In the genomic region with DNA sequence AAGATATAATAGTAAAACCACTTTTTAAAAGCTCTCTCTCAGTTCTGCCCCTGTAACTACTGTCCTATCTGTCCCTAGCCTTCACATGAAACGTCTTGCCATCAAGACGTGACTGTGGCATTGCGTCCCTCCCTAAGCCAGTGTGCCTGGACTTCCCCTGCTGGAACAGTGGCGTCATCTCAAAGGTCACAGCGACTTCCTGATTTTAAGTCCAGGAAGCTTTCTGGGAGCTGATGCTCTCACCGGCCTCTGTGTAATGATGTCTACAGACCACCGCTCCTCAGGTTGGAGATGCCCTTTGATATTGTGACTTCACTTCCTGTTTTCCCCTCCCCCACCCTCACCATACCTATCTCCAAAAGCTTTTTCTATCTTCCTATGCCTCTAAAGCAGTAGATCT, we compare ENCODE assay signal across 12 mouse cellular contexts. TPM values are rescaled to one million over a fixed set of nuclear protein-coding genes. Genes with fewer than 3 reads are reported as not detected.
A peak's percentile ranks its signal among the peaks of the same experiment; 100 is the strongest.
DNase-seq lines count a peak whose midpoint lies in the region; ATAC-seq and TF ChIP-seq lines count a peak whose summit lies in the region.
"Had no signal": no experiment of that assay in that cellular context is flagged by ENCODE, and none has a peak within 500 bp of the region (broad histone marks: within the 10 kb centered on the region; RNA-seq: fewer than 3 reads in every experiment).

No protein-coding gene starts in this region.

- no peak overlapping the region for H3K4me2 ChIP-seq in embryonic facial prominence, embryonic 14.5 days (ENCODE audit: low read depth, low read length)
- H3K4me2 ChIP-seq: limb, embryonic 12.5 days had no signal

- H3K27me3 ChIP-seq in embryonic facial prominence, embryonic 14.5 days (replicated peaks; ENCODE audit: control insufficient read depth, insufficient read depth, low read length), result no peaks in the 10 kb centered on the region
- H3K27me3 ChIP-seq in embryonic facial prominence, embryonic 10.5 days (replicated peaks; ENCODE audit: low read depth, poor library complexity, severe bottlenecking), result no peaks in the 10 kb centered on the region
- no peaks in the 10 kb centered on the region for H3K27me3 ChIP-seq in thymus, adult 2 months (ENCODE audit: control insufficient read depth, insufficient read depth, low read length)
- H3K27me3 ChIP-seq: limb, embryonic 12.5 days had no signal

- no peak overlapping the region for H3K4me3 ChIP-seq in embryonic facial prominence, embryonic 14.5 days (ENCODE audit: low read depth, low read length)
- no peak overlapping the region for H3K4me3 ChIP-seq in embryonic facial prominence, embryonic 10.5 days
- no peak overlapping the region for H3K4me3 ChIP-seq in thymus, adult 2 months (ENCODE audit: control insufficient read depth, insufficient read depth, low read length)
- H3K4me3 ChIP-seq: limb, embryonic 12.5 days had no signal

- DNase-seq in embryonic facial prominence, embryonic 14.5 days (ENCODE audit: low spot score), result peak; percentile 33
- DNase-seq in embryonic facial prominence, embryonic 10.5 days (ENCODE audit: low spot score), result no peak
- peak; percentile 67 for DNase-seq in CD4-positive helper T cell, adult 2 months (ENCODE audit: low read depth, low spot score)
- DNase-seq in lung, postnatal 36 days, result peak; percentile 55
- DNase-seq in right cerebral cortex, postnatal 36 days (ENCODE audit: low spot score in 2 of 2), result no peak
- DNase-seq in thymus, adult 2 months, result no peak
- no peak for DNase-seq in layer of hippocampus, postnatal 25 days (ENCODE audit: extremely low spot score in 1 of 2, low spot score in 1 of 2)
- DNase-seq: cerebellum, postnatal 14 days had no signal

- 80% methylated on average over 7 of the region's 7 CpGs for WGBS in embryonic facial prominence, embryonic 14.5 days
- 84% methylated on average over 7 of the region's 7 CpGs for WGBS in embryonic facial prominence, embryonic 10.5 days
- 43% methylated on average over 7 of the region's 7 CpGs for WGBS in thymus, adult 2 months

- no peak overlapping the region for H3K9ac ChIP-seq in embryonic facial prominence, embryonic 14.5 days (ENCODE audit: low read depth, low read length)
- H3K9ac ChIP-seq: limb, embryonic 12.5 days had no signal

- no peak for TF ChIP-seq CTCF in thymus, adult 2 months (IDR thresholded peaks at IDR 0.05; ENCODE audit: borderline replicate concordance, control insufficient read depth, extremely low read depth, insufficient read depth, low read length, poor library complexity)

- no peaks in the 10 kb centered on the region for H3K9me3 ChIP-seq in embryonic facial prominence, embryonic 14.5 days (ENCODE audit: control insufficient read depth, low read length)
- H3K9me3 ChIP-seq in embryonic facial prominence, embryonic 10.5 days, result no peaks in the 10 kb centered on the region
- H3K9me3 ChIP-seq: limb, embryonic 12.5 days had no signal

- H3K27ac ChIP-seq in embryonic facial prominence, embryonic 14.5 days (replicated peaks; ENCODE audit: low read depth, low read length), result no peak overlapping the region
- no peak overlapping the region for H3K27ac ChIP-seq in embryonic facial prominence, embryonic 10.5 days (replicated peaks)
- H3K27ac ChIP-seq in thymus, adult 2 months (ENCODE audit: control insufficient read depth, insufficient read depth, low read length), result no peak overlapping the region
- H3K27ac ChIP-seq: limb, embryonic 12.5 days had no signal

- no peak for TF ChIP-seq POLR2A in thymus, adult 2 months (IDR thresholded peaks at IDR 0.05; ENCODE audit: control insufficient read depth, extremely low read depth, insufficient read depth, low read length, poor library complexity)

- 0 out of 2 replicates have a peak, but pooled peaks cover 5% of the 10 kb centered on the region for H3K4me1 ChIP-seq in embryonic facial prominence, embryonic 14.5 days (ENCODE audit: control insufficient read depth, insufficient read depth, low read length)
- H3K4me1 ChIP-seq in embryonic facial prominence, embryonic 10.5 days, result peaks cover 9% of the 10 kb centered on the region
- peaks cover 18% of the 10 kb centered on the region for H3K4me1 ChIP-seq in thymus, adult 2 months (replicated peaks; ENCODE audit: control insufficient read depth, insufficient read depth, low read length)

- H3K36me3 ChIP-seq in embryonic facial prominence, embryonic 14.5 days (ENCODE audit: control insufficient read depth, insufficient read depth, low read length), result no peaks in the 10 kb centered on the region
- H3K36me3 ChIP-seq in embryonic facial prominence, embryonic 10.5 days (replicated peaks), result no peaks in the 10 kb centered on the region
- H3K36me3 ChIP-seq in thymus, adult 2 months (ENCODE audit: control insufficient read depth, insufficient read depth, low read length), result no peaks in the 10 kb centered on the region
- H3K36me3 ChIP-seq: limb, embryonic 12.5 days had no signal

- ATAC-seq in embryonic facial prominence, embryonic 14.5 days (ENCODE audit: low read depth), result no peak
- peak; percentile 75 to 82 for ATAC-seq in hematopoietic stem cell, adult 5-6 weeks (replicated peaks in 1 of 2; ENCODE audit: insufficient read depth in 1 of 2, low FRiP score in 2 of 2, low TSS enrichment in 1 of 2, low read depth in 1 of 2, poor library complexity in 2 of 2, severe bottlenecking in 2 of 2)

RNA-seq across cellular contexts. Expression of gene Gm3646, which starts 41.9 kb away (rescaled TPM):
- polyA plus RNA-seq in embryonic facial prominence, embryonic 14.5 days (2014; fragmentation: Nextera tagmentation; extraction: Ambion mirVana), result 0.61 TPM in 1 of 2 replicates, not detected in the other
- not detected in 2 replicates for polyA plus RNA-seq in embryonic facial prominence, embryonic 10.5 days (2016; fragmentation: Nextera tagmentation; extraction: Ambion mirVana)
- not detected in 2 replicates for total RNA-seq in hematopoietic stem cell, adult 5-6 weeks (2017)
- polyA plus RNA-seq in thymus, adult 2 months (2012; rRNA removed), result not detected in 2 replicates
- not detected for total RNA-seq in layer of hippocampus, postnatal 25 days (2021)
- total RNA-seq: layer of hippocampus, adult 18-20 months had no signal
- polyA plus RNA-seq: hindbrain, embryonic 11.5 days; limb, embryonic 12.5 days had no signal

RNA-seq across cellular contexts. Expression of gene Map4k4, which starts 53.6 kb away (rescaled TPM):
- polyA plus RNA-seq in embryonic facial prominence, embryonic 14.5 days (2014; fragmentation: Nextera tagmentation; extraction: Ambion mirVana), result 27.8 and 32.4 TPM in 2 replicates
- 37.6 and 41.4 TPM in 2 replicates for polyA plus RNA-seq in embryonic facial prominence, embryonic 10.5 days (2016; fragmentation: Nextera tagmentation; extraction: Ambion mirVana)
- 222 and 231 TPM in 2 replicates for total RNA-seq in hematopoietic stem cell, adult 5-6 weeks (2017)
- 164 and 167 TPM in 2 replicates for polyA plus RNA-seq in thymus, adult 2 months (2012; rRNA removed)
- 100 to 1,000 TPM; 154 to 180 TPM for total RNA-seq in layer of hippocampus, postnatal 25 days (2021)

Comparison
In these comparisons a context has a peak if more than half of its experiments do, and no peak if none do; other contexts are left out.
1. DNase-seq: peak in embryonic facial prominence, embryonic 14.5 days (single experiment), CD4-positive helper T cell, adult 2 months (single experiment) and lung, postnatal 36 days (single experiment); none in embryonic facial prominence, embryonic 10.5 days (single experiment), right cerebral cortex, postnatal 36 days (0 of 2), thymus, adult 2 months (single experiment) and layer of hippocampus, postnatal 25 days (0 of 2).